In the genomic region with DNA sequence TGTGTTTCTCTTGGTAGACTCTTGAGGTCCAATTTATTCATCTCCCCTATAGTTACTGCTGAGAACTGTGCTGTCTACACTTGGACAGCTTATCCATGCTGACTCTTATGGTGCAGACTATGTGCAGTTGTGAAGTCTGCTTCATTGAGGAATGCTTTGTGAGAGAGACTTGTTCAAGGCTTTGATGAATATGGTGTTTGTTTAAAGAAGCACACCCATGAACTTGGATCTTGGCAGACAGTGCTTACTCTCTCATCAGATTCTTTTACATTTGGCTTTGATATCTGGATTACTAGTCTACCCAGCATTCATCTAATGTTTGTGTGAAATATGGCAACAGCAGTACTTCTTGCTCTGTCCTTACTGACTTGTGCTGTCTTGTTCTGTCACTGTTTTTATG, we compare ENCODE assay signal across 29 mouse cellular contexts. TPM values are rescaled to one million over a fixed set of nuclear protein-coding genes. Genes with fewer than 3 reads are reported as not detected.
DNase-seq lines count a peak whose midpoint lies in the region; ATAC-seq and TF ChIP-seq lines count a peak whose summit lies in the region.
"Had no signal": no experiment of that assay in that cellular context is flagged by ENCODE, and none has a peak within 500 bp of the region (broad histone marks: within the 10 kb centered on the region; RNA-seq: fewer than 3 reads in every experiment).

No protein-coding gene starts in this region.

- TF ChIP-seq POLR2A in heart, adult 2 months (IDR thresholded peaks at IDR 0.05; ENCODE audit: insufficient read depth, low read depth, low read length), result no peak

- no peak for DNase-seq in heart, adult 2 months
- no peak for DNase-seq in lung, postnatal 4 days
- DNase-seq in lung, postnatal 25 days (ENCODE audit: low spot score), result peak; percentile 16
- DNase-seq in cerebellum, postnatal 10 days, result no peak
- DNase-seq in adrenal gland, postnatal 36 days, result no peak
- DNase-seq: adrenal gland, adult 2 months; cerebellum, adult 2 months; cerebellum, postnatal 36 days; embryo, embryonic 11 days; forebrain, postnatal 0 days; gastrocnemius, postnatal 36 days; heart, postnatal 36 days; kidney, adult 8-10 months; kidney, postnatal 25 days; liver; retina, postnatal 1 day; thymus, adult 18-20 months; thymus, postnatal 36 days had no signal

- intact Hi-C loops in heart, adult 2 months (cut with DNase I), result no loop called here

- no peak for TF ChIP-seq EP300 in heart, adult 2 months (IDR thresholded peaks at IDR 0.05; ENCODE audit: insufficient read depth, low read depth, low read length)

- peaks cover 2% of the 10 kb centered on the region; the same call in 1 of the 2 replicates for H3K79me2 ChIP-seq in heart, adult 2 months (replicated peaks; ENCODE audit: control insufficient read depth, insufficient read depth, low read length)

- H3K4me3 ChIP-seq in heart, embryonic 15.5 days, result no peak overlapping the region
- no peak overlapping the region for H3K4me3 ChIP-seq in heart, adult 2 months
- H3K4me3 ChIP-seq in lung, embryonic 15.5 days, result no peak overlapping the region
- H3K4me3 ChIP-seq: embryonic facial prominence, embryonic 15.5 days; layer of hippocampus, adult 2 months; limb, embryonic 10.5 days; midbrain, embryonic 10.5 days; myocyte; neural tube, embryonic 13.5 days had no signal

- no peaks in the 10 kb centered on the region for H3K36me3 ChIP-seq in heart, embryonic 15.5 days
- no peaks in the 10 kb centered on the region; the same call in 1 of the 2 replicates for H3K36me3 ChIP-seq in heart, adult 2 months (ENCODE audit: control insufficient read depth, insufficient read depth, low read length)
- no peaks in the 10 kb centered on the region for H3K36me3 ChIP-seq in lung, embryonic 15.5 days
- H3K36me3 ChIP-seq: embryonic facial prominence, embryonic 15.5 days; midbrain, embryonic 10.5 days; neural tube, embryonic 13.5 days had no signal

- peak overlapping the region; percentile 26; the same call in 1 of the 2 replicates for H3K27ac ChIP-seq in heart, embryonic 15.5 days
- H3K27ac ChIP-seq in heart, adult 2 months, result no peak overlapping the region
- no peak overlapping the region for H3K27ac ChIP-seq in lung, embryonic 15.5 days
- H3K27ac ChIP-seq: embryonic facial prominence, embryonic 15.5 days; hindbrain, embryonic 14.5 days; layer of hippocampus, adult 2 months; limb, embryonic 10.5 days; midbrain, embryonic 10.5 days; neural tube, embryonic 13.5 days had no signal

- TF ChIP-seq CTCF in heart, adult 2 months (IDR thresholded peaks at IDR 0.05), result no peak

- H3K4me2 ChIP-seq in heart, embryonic 15.5 days, result no peak overlapping the region
- H3K4me2 ChIP-seq in lung, embryonic 15.5 days, result no peak overlapping the region
- H3K4me2 ChIP-seq: embryonic facial prominence, embryonic 15.5 days; hindbrain, embryonic 14.5 days; neural tube, embryonic 13.5 days had no signal

- H3K4me1 ChIP-seq in heart, embryonic 15.5 days (replicated peaks), result peaks cover 30% of the 10 kb centered on the region
- H3K4me1 ChIP-seq in heart, adult 2 months (ENCODE audit: control insufficient read depth, insufficient read depth, low read length), result 0 out of 2 replicates have a peak, but pooled peaks cover 1% of the 10 kb centered on the region
- H3K4me1 ChIP-seq in lung, embryonic 15.5 days, result peaks cover 32% of the 10 kb centered on the region
- H3K4me1 ChIP-seq: limb, embryonic 10.5 days; neural tube, embryonic 13.5 days had no signal

- ATAC-seq in heart, embryonic 15.5 days (replicated peaks; ENCODE audit: insufficient number of reproducible peaks, insufficient read depth, low FRiP score, low read depth), result no peak
- ATAC-seq in lung, embryonic 15.5 days (ENCODE audit: borderline replicate concordance, extremely low read depth, low FRiP score, low TSS enrichment), result peak; percentile 79; the same call in 1 of the 2 replicates
- ATAC-seq: forebrain, postnatal 0 days; inflammation-experienced regulatory T-cells, adult 6 months; midbrain, embryonic 16.5 days had no signal

- H3K9me3 ChIP-seq in heart, embryonic 15.5 days (replicated peaks), result no peaks in the 10 kb centered on the region
- no peaks in the 10 kb centered on the region for H3K9me3 ChIP-seq in lung, embryonic 15.5 days
- H3K9me3 ChIP-seq: embryonic facial prominence, embryonic 15.5 days; limb, embryonic 10.5 days; midbrain, embryonic 10.5 days; neural tube, embryonic 13.5 days had no signal

- no peaks in the 10 kb centered on the region for H3K27me3 ChIP-seq in heart, embryonic 15.5 days
- H3K27me3 ChIP-seq in heart, adult 2 months (ENCODE audit: control insufficient read depth, insufficient read depth, low read length), result no peaks in the 10 kb centered on the region
- no peaks in the 10 kb centered on the region for H3K27me3 ChIP-seq in lung, embryonic 15.5 days
- H3K27me3 ChIP-seq: embryonic facial prominence, embryonic 15.5 days; neural tube, embryonic 13.5 days had no signal

- no peak overlapping the region for H3K9ac ChIP-seq in heart, embryonic 15.5 days
- H3K9ac ChIP-seq in heart, adult 2 months (ENCODE audit: low read depth, low read length), result no peak overlapping the region
- no peak overlapping the region for H3K9ac ChIP-seq in lung, embryonic 15.5 days
- H3K9ac ChIP-seq: embryonic facial prominence, embryonic 15.5 days; forebrain, postnatal 0 days; hindbrain, embryonic 14.5 days; neural tube, embryonic 13.5 days had no signal

RNA-seq across cellular contexts. Expression of gene Pds5b, which starts 39.9 kb away (rescaled TPM):
- 16.0 and 23.8 TPM in 2 replicates for polyA plus RNA-seq in heart, embryonic 15.5 days (2015; fragmentation: Nextera tagmentation; extraction: Ambion mirVana)
- total RNA-seq in heart, adult 2 months (2021), result 10 to 100 TPM; 15.6 to 16.1 TPM
- polyA plus RNA-seq in heart, adult 2 months (2012; rRNA removed), result 3.7 and 9.7 TPM in 2 replicates
- 31.8 and 34.2 TPM in 2 replicates for polyA plus RNA-seq in lung, embryonic 15.5 days (2015; fragmentation: Nextera tagmentation; extraction: Ambion mirVana)
- 10 to 100 TPM; 24.9 to 25.4 TPM for total RNA-seq in adrenal gland, postnatal 36 days (2021)

RNA-seq across cellular contexts. Expression of gene N4bp2l2, which starts 47.4 kb away (rescaled TPM):
- polyA plus RNA-seq in heart, embryonic 15.5 days (2015; fragmentation: Nextera tagmentation; extraction: Ambion mirVana), result 25.3 and 29.5 TPM in 2 replicates
- total RNA-seq in heart, adult 2 months (2021), result 10 to 100 TPM; 39.6 to 40.4 TPM
- 7.1 and 13.1 TPM in 2 replicates for polyA plus RNA-seq in heart, adult 2 months (2012; rRNA removed)
- polyA plus RNA-seq in lung, embryonic 15.5 days (2015; fragmentation: Nextera tagmentation; extraction: Ambion mirVana), result 34.1 and 39.6 TPM in 2 replicates
- total RNA-seq in adrenal gland, postnatal 36 days (2021), result 10 to 100 TPM; 79.0 to 87.5 TPM
